Mouse (Mus musculus): Measurements from ENCODE around the gene B4galnt4.

DNA sequence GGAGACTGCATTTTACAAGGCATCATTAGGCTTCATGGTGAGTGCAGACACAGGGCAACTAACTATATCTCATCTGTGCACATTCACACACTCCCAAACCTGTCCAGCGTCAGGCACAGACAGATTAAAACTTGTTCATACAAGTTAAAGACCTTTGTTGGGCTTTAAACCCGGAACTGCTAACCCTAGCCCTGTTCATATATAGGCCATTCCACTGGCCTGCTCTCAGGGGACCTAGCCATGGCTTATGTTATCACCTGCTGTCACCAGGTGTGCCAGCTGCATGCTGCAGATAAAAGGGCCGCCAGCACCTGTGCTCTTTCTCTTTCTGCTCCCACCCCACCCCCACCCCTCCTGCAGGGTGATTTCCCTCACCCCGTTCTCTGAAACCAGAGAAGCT, 18.4 kb upstream of the B4galnt4 start:
- TF ChIP-seq CTCF (IDR thresholded peaks at IDR 0.05; ENCODE audit: low read depth) (no peak), EP300 (optimal IDR thresholded peaks at IDR 0.05) (no peak)
